Mouse (Mus musculus): ENCODE data around the gene Kcnh2. TPM values are rescaled to one million over a fixed set of nuclear protein-coding genes. Genes with fewer than 3 reads are reported as not detected.
A peak's percentile ranks its signal among the peaks of the same experiment; 100 is the strongest.

Kcnh2 gene
- total RNA-seq, 2 experiments from 2014 or later = 29.6 to 36.2 TPM

- DNase-seq (ENCODE audit: low spot score in 2 of 2) = no peak
Measured at GRCm38 (mm10) chr5:24321711-24322682, 29.4 kb downstream of the Kcnh2 start.

- no peak for DNase-seq (ENCODE audit: low spot score in 2 of 2)
Measured at GRCm38 (mm10) chr5:24320894-24321293, 30.5 kb downstream of the Kcnh2 start.

DNA sequence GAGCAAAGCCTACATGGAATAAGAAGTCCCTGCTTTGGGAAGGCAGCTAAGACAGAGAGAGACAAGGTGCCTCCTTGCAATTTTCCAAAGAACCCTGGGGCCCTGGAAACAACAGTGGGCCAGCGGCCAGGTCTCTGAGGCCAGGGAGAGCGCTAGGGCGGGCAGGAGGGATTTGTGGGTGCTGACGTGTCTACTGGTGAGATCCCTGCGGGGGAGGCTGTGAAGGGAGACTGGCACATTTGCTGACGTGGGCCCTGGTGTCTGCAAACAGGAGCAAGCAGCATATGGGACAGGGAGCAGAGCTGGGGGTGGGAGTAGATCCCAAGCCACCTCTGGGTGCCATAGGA, 31.0 kb downstream of the Kcnh2 start:
- peak; percentile 32 to 50 for DNase-seq (ENCODE audit: low spot score in 2 of 2)

DNA sequence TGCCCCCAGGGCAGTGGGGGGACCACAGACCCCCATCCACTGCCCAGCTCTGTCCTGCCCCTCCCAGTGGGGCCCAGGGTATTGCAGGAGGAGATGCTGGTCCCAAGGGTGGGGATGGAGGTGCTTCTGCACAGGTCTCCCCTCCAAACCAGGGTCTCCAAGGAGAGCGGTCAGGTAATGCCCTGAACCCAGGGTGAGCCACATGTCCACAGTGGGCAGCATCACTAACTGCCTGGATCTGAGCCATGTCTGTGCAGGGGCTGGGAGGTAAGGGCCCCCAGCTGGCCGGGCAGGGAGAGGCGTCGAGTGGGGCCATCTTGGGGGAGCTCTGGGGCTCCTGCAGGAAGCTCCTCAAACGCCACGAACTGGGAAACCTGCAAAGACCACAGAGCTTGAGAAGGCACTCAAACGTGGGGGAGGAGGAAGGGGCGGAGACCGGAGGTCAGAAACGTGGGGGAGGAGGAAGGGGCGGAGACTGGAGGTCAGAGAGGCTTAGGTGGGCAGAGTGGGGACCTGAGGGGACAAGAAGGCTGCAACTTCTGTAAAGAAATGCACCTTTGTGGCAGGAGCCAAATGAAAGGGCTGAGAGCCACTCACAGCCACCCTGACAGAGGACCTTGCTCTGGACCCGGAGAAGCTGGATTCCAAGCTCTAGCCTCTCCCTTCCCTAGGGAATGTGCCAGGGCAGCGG, 31.5 kb downstream of the Kcnh2 start:
- DNase-seq (ENCODE audit: low spot score in 2 of 2) = no peak

DNA sequence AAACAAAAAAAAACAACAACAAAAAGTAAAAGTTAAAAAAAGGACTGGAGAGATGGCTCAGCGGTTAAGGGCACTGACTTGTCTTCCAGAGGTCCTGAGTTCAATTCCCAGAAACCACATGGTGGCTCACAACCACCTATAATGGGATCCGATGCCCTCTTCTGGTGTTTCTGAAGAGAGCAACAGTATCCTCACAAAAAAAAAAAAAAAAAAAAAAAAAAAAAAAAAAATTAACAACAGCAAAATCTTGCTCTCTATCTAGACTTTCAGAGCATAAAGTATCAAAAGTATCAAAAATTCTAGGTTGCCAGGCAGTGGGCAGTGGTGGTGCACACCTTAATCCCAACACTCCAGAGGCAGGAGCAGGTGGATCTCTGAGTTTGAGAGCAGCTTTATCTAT, 42.2 kb downstream of the Kcnh2 start:
- no peak for DNase-seq (ENCODE audit: low spot score in 2 of 2)

- DNase-seq (ENCODE audit: low spot score in 2 of 2) = no peak
Measured at GRCm38 (mm10) chr5:24308621-24309020, 42.8 kb downstream of the Kcnh2 start.

GRCm38 (mm10) chr5:24307118-24307777, 44.2 kb downstream of the Kcnh2 start:
- no peak for DNase-seq (ENCODE audit: low spot score in 2 of 2)

- no peak for DNase-seq (ENCODE audit: low spot score in 2 of 2)
Measured at GRCm38 (mm10) chr5:24303199-24303598, 48.2 kb downstream of the Kcnh2 start.

DNA sequence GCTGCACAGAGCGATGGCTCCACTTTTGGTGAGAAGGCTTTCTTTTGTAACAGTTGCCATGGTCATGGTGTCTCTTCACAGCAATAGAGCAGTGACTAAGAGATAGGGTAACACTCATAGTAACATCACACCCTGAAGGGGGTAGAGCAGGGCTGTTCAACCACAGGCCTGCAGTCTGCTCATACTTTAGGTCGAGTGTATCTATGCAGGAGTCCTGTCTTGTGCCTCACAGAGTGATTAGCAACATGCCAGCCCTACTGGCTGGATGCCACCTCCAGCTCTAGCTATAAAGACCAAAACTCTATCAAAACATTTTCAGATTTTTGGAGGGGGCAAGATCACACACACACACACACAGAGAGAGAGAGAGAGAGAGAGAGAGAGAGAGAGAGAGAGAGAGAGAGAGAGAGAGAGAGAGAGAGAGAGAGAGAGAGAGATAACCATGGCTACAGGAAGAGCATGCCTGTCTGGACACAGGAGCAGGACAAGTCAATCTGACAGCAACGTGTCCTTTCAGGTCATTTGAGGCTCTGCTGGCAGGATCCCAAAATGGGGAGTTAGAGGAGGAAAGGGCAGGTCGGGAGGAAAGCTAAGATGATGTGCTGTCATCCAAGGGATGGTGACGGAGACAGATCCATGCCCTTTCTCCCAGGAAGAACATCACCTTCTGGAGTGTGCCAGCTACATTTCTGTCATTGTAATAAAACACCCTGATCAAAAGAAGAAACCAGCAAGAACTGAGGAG, 51.4 kb downstream of the Kcnh2 start:
- no peak for DNase-seq (ENCODE audit: low spot score in 2 of 2)

DNA sequence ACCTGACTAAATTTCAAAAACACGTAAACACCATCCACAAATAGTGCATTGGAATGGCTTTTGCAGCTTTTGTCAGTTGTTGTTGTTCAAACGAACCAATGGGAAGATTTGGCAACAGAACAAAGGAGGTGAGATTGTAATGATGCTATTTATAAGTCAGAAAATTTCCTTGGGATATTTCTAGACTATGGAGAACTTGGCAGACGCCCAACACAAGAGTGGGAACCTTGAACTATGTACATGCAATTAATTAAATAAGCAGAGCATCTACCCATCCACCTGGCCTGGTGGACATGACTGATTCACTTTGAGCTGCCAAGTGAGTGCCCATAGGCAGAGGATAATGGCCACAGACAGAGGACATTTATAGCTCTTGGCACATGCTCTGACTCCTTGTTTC, 59.5 kb downstream of the Kcnh2 start:
- DNase-seq (ENCODE audit: low spot score in 2 of 2) = no peak

DNA sequence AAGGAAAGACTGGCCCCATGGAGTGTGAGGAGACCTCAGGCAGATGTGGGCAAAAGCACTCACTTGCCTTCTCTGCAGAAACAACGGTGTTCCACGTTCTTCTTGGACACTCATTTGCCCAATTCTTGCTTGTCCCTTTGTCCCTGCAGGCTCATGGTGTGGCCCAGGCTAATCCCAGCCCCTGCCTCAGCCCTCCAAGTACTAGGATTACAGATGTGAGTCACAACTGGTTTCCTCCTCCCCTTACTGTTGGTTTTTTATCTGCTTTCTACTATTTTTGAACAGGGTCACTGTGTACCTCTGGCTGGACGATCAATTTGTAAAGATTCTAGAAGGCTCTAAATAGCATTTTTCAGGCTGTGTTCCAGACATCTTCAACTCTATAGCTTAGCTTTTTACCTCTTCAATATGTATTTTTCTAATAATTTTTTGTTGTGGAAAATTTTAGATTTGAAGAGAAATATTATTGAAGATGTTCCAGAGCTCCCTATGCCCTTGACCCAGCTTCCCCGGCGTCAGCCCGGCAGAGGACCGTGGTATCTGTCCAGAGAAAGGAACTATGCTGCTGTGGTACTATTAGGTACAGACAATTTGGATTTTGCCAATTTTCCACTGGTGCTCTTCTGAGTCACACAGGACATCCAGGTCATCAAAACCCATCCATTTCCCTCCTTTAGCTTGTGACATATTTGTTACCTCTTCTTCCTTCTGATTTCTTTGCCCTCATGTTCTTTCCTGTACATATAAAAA, 65.0 kb downstream of the Kcnh2 start:
- DNase-seq (ENCODE audit: low spot score in 2 of 2) = no peak

GRCm38 (mm10) chr5:24284145-24284544, 67.3 kb downstream of the Kcnh2 start:
- no peak for DNase-seq (ENCODE audit: low spot score in 2 of 2)

DNA sequence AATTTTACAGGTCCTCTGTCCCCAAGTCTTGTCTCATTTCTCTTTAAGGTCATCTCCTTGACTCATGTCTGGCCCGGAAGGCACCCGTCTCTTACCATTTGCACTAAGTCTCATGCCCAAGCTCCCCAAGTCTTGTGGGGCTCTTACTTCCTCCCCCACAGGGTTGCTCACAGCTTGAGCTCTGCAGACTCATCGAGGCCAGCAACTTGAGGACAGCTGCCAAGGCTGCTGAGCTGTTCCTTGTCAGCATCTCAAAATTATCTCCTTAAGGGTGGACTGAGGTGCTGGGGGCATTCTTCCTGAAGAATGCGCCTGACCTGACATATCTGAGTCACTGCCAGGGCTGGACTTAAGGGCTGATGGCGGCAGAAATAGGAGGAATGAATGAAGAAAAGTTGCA, 68.2 kb downstream of the Kcnh2 start:
- no peak for DNase-seq (ENCODE audit: low spot score in 2 of 2)

- DNase-seq (ENCODE audit: low spot score in 2 of 2) = no peak
Measured at GRCm38 (mm10) chr5:24280523-24280922, 70.9 kb downstream of the Kcnh2 start.

DNA sequence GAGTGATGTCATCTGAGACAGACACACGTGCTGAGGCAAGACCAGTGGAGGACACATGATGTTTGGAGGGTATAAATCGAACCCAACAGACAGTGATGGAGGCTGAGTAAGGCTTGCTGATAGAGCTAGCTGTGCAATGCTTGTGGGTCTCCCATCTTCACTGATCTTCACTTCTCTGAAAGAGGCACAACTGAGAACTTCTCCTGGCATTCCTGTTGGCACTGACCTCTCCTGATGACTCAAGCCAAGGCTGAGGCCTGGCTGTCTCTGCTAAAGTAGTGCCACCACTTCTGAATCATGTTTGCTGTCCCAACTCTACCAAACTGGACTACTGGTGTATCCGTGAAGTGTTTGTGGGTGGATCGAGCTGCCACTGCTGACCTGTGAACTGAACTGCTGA, 71.9 kb downstream of the Kcnh2 start:
- no peak for DNase-seq (ENCODE audit: low spot score in 2 of 2)

DNA sequence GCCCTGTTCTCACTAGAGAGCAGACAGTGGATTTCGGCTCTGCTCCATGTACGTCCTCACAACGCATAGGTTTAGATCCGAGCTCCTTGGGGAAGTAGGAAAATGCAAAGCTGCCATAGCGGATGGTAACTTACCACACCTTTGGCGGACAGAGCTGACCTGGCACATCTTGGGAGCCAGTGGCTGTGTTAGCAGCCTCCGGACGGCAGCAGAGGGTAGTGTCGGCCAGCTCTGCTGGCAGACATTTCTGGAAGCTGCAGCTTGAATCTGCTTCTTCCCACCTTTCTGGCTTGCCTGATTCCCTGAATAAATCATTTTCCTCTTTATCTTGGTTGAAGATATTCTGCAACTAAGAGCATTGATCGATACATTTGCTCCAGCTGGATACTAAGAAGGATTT, 73.2 kb downstream of the Kcnh2 start:
- DNase-seq (ENCODE audit: low spot score in 2 of 2) = no peak

DNA sequence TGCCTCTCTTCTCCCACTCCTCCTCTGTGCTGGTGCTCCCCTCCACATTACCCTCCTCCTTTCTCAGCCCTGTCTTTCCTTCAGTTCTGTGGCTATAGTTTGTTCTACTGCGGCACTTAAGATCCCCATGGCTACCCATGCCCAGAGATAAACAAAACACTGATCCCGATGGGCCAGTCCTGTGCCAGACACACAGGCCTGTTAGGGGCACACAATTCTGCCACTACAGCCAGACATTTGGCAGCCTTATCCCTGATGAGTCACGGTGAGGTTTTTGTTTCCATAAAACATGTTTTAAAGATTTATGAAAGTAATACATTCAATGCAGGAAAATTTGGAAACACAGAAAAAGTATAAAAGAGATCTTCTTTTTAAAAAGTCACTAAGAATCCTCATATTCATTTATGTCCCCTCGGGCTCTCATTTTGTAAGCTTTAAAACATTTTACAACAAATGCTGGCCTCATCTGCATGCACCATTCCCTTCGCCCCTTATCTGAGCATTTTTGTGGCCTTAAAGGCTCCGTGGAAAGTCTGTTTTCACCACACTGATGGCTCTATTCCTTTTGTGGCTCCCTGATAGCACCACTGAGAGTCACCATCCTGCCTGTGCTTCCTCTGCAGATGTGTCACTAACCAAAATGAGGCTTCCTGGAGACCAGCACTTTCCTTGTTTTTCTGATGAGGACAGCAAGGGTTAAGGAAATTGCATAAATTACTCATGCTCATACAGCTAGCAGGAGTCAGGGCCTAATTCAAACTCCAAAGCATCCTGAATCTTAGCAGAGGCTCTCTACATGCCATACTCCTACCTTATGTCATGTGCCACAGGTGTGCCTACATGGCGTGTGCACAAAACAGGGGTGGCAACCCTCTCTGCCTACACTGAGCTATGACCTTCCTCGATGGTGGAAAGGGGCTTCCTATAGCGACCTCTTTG, 77.5 kb downstream of the Kcnh2 start:
- DNase-seq (ENCODE audit: low spot score in 2 of 2) = no peak

DNA sequence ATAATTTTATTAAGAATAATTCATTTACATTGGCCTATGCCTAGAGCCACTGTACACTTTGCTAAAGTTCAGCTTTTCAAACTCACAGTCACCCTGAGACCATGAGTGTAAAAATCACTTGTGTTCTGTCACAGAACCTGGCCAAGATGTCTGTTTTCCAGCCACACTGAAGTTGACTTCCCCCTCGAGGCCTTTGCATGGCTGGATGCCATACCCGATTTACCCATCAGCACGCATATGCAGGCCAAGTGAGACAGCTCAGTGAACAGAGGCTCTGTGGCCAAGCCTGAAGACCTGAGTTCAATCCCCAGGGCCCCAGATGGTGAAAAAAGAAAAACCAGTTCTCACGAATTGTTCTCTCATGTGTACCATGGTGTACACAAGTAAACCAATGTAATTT, 80.5 kb downstream of the Kcnh2 start:
- no peak for DNase-seq (ENCODE audit: low spot score in 2 of 2)

Measured in left cerebral cortex, adult 18-20 months (tissue).